Mouse (Mus musculus) cerebellum, postnatal 4 days (tissue): Measurements from ENCODE around the gene Fbxo33.

ENCODE experiments used
- DNase-seq, 2 experiments: peaks; one replicate each; pipeline ENCODE4 v3.0.0; 2022; ENCODE audit warnings: low spot score in 2 of 2, mixed read lengths in 1 of 2

Gene Fbxo33

DNA sequence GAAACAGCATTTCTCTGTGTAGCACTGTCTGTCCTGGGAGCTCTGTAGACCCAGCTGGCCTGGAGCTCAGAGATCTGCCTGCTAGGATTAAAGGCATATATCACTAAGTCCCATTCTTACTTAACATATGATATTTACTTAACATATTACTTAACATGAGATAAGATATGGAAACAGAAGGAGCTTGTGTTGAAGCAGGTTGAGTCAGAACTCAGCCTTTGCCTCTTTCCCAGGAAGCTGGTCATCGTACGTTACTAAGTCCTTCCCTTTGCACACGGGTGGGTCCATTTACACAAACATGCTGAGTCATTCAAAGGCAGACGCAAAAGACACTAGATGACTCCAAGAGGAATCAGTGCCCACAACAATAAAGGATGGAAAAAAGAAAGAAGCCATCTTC lies 20.8 kb downstream of the Fbxo33 start:
- DNase-seq: no peak

- DNase-seq: no peak
Measured at GRCm38 (mm10) chr12:59195941-59196340, 23.6 kb downstream of the Fbxo33 start.

GRCm38 (mm10) chr12:59195065-59195464 lies 24.5 kb downstream of the Fbxo33 start:
- DNase-seq: no peak

- DNase-seq: no peak
Measured at GRCm38 (mm10) chr12:59194341-59195003, 25.1 kb downstream of the Fbxo33 start.

DNA sequence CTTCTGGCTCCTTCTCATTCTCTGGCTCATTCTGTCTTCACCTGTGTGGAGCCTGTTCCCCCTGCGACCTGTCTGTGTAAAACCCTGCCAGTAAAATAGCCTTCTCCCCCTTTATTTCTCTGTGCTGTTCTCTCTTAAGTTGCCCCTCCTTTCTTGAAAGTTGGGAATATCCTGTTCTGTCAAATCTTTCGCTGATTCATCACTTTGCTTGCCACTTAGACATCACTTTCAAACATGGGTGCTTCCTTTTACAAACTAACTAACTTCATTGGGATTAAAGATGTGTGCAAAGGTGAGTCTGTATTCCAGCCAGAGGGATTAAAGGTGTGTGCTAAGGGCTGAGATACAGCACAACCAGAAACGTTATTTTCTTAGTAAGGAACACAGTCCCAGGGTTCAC lies 25.9 kb downstream of the Fbxo33 start:
- DNase-seq: no peak

DNA sequence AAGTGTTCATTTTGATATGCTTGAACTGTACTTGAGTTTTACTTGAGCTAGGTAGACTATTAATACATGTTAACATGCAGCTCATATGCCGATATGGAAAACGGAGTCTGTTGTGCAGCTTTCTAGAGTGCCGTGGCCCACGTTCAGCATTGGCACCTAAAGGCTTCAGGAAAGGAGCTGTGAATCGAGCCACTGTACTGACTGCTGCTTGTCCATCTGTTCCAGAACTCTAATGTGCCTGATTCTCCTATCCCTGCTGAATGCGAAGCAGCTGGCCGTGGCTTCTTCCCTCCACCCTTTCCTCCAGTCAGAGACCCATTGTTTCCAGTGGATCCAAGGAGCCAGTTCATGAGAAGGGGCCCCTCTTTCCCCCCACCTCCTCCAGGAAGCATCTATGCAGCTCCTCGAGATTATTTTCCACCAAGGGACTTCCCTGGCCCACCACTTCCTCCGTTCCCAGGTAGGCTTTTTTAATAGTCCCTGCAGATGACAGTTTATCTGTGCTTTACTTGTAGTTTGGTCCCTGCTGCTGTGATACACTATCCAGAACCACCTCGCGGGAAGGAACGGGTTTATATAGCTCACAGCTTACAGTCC lies 31.3 kb downstream of the Fbxo33 start:
- DNase-seq: no peak

- no peak for DNase-seq
Measured at GRCm38 (mm10) chr12:59177814-59178213, 41.7 kb downstream of the Fbxo33 start.

GRCm38 (mm10) chr12:59169935-59170334 lies 49.6 kb downstream of the Fbxo33 start:
- DNase-seq: no peak

GRCm38 (mm10) chr12:59166557-59166956 lies 53.0 kb downstream of the Fbxo33 start:
- no peak for DNase-seq

DNA sequence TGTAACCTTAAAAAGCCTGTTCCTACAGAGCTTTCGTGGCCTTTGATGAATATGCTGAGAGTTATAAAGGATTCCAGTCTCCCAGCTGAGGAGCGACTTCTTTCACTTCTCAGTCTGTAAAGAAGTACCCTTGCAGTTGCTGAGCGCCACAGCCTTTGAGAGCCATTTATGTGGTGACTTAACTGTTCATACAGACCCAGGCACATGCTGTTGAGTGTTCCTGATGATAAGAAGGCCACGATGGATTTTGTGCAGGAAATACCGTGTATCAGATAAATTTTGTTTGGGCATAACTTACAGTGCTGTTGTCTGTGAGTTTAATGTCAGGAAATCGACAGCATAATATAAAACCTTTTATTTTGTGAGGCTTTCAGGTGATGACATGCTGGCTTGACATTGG lies 55.0 kb downstream of the Fbxo33 start:
- DNase-seq: no peak

DNA sequence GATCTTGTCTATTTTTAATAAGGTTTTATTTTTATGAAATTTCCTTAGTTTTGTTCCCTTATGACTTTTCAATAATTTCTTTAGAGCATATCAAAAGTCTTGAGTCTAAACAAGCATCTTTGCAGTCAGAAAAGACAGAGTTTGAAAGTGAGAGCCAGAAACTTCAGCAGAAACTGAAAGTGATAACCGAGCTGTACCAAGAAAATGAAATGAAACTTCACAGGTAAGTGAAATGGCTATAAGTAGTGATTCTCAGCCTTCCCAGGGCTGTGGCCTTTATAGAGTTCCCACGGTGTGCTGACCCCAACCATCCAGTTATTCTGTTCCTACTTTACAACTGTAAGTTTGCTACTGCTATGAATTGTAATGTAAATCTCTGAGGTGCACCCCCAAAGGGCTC lies 56.7 kb downstream of the Fbxo33 start:
- no peak for DNase-seq

- DNase-seq: no peak
Measured at GRCm38 (mm10) chr12:59161091-59161490, 58.4 kb downstream of the Fbxo33 start.
